Mouse (Mus musculus) thymus, postnatal 14 days (tissue): ENCODE data around the gene Mlh1.

Experiments
- DNase-seq: peaks from one replicate; pipeline ENCODE4 v3.0.0; 2021

Mlh1 gene

GRCm38 (mm10) chr9:111271434-111272160 lies at the start of gene Mlh1, which contains the start of gene Epm2aip1:
Mlh1 (minus strand) TSS chr9:111271791.
Epm2aip1 (plus strand) TSS chr9:111271929.
- peak; percentile 98 for DNase-seq

GRCm38 (mm10) chr9:111320912-111321311 lies 49.3 kb upstream of the Mlh1 start:
- DNase-seq = no peak

- DNase-seq = peak; percentile 49
Measured at GRCm38 (mm10) chr9:111314219-111314618, 42.6 kb upstream of the Mlh1 start.

GRCm38 (mm10) chr9:111313793-111314192 lies 42.2 kb upstream of the Mlh1 start:
- DNase-seq = no peak

GRCm38 (mm10) chr9:111313299-111313698 lies 41.7 kb upstream of the Mlh1 start:
- no peak for DNase-seq

- DNase-seq = no peak
Measured at GRCm38 (mm10) chr9:111312442-111313141, 41.0 kb upstream of the Mlh1 start.

- no peak for DNase-seq
Measured at GRCm38 (mm10) chr9:111311843-111312441, 40.4 kb upstream of the Mlh1 start.

- DNase-seq = no peak
Measured at GRCm38 (mm10) chr9:111311031-111311842, 39.6 kb upstream of the Mlh1 start, which contains the start of gene Trank1. Trank1 (plus strand) TSS chr9:111311739.

GRCm38 (mm10) chr9:111306142-111306541 lies 34.6 kb upstream of the Mlh1 start:
- no peak for DNase-seq

GRCm38 (mm10) chr9:111304036-111304435 lies 32.4 kb upstream of the Mlh1 start:
- no peak for DNase-seq

- no peak for DNase-seq
Measured at GRCm38 (mm10) chr9:111302196-111302831, 30.7 kb upstream of the Mlh1 start.

- no peak for DNase-seq
Measured at GRCm38 (mm10) chr9:111298606-111299005, 27.0 kb upstream of the Mlh1 start.

GRCm38 (mm10) chr9:111296433-111296832 lies 24.8 kb upstream of the Mlh1 start:
- DNase-seq = no peak

- DNase-seq = no peak
Measured at GRCm38 (mm10) chr9:111295323-111295722, 23.7 kb upstream of the Mlh1 start.

- DNase-seq = no peak
Measured at GRCm38 (mm10) chr9:111294911-111295310, 23.3 kb upstream of the Mlh1 start.

GRCm38 (mm10) chr9:111293234-111293633 lies 21.6 kb upstream of the Mlh1 start:
- DNase-seq = no peak

GRCm38 (mm10) chr9:111290539-111291100 lies 19.0 kb upstream of the Mlh1 start:
- DNase-seq = no peak

- peak; percentile 87 for DNase-seq
Measured at GRCm38 (mm10) chr9:111289832-111290339, 18.3 kb upstream of the Mlh1 start.

GRCm38 (mm10) chr9:111289294-111289831 lies 17.8 kb upstream of the Mlh1 start:
- no peak for DNase-seq

GRCm38 (mm10) chr9:111287956-111288355 lies 16.4 kb upstream of the Mlh1 start:
- DNase-seq = no peak

GRCm38 (mm10) chr9:111286468-111286867 lies 14.9 kb upstream of the Mlh1 start:
- DNase-seq = no peak

- no peak for DNase-seq
Measured at GRCm38 (mm10) chr9:111285676-111286075, 14.1 kb upstream of the Mlh1 start.
